Mouse (Mus musculus) right cerebral cortex, postnatal 25 days (tissue): ENCODE measurements around the gene Olfr1413.

ENCODE experiments used
- DNase-seq: peaks from one replicate; pipeline ENCODE4 v3.0.0; 2022

Gene Olfr1413

DNA sequence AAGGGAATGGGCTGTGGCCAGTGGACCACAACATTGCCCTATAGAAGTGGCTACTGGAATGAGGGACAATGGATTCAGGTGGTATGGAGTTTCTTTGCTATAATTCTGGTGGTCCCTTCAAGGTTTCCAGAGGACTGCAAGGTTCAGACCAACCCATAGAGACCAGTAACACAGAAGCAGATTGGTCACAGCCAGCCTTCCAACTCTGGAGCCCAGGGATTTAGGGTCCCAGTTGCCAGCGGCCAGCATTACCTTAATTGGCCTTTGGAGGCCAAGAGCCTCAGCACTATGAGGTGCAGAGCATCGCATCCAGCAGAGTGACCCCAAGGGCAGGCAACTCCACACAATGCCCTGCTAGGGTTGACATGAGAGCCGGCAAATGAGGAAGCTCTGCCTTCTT lies at the start of gene Olfr1413:
Olfr1413 (plus strand) TSS at position 301 of the 400 bp plus-strand sequence.
- no peak for DNase-seq

DNA sequence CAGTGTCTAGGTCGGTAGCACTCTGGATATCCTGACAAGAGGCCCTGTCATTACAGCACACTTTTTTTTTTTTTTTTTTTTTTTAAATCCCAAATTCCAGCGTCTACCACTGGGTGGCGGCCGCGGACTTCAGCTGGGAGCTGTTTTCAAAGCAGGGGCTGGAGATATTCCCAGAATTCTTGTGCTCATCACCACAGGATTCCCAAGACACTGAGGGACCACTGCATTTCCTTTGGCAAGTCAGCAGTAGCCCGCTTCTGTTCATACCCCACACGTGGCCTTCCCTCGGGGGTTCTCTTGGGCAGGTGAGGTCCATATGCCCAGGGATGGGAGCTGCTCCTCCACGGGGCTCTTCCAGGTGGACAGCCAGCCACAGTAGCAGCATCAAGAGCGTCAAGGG lies 49.7 kb upstream of the Olfr1413 start:
- DNase-seq: peak; percentile 39

DNA sequence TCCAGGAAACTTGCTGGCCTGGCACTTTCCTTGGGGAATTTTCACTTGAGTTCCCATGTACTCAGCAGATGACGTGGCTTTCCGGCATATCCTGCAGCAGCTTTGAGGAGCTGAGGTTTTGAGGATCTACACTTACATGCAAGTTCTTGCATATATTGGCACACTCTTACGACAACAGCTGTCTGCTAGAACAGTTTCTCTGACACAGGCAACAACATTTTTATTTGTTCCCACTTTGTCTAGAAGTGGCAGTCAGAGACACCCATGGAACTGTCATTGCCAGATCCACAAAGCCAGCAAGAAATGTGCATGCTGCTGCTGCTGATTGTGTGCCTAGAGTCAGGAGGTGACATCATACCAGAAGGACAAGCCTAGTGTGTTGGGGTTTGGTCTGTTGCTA lies 47.4 kb upstream of the Olfr1413 start:
- DNase-seq: no peak

DNA sequence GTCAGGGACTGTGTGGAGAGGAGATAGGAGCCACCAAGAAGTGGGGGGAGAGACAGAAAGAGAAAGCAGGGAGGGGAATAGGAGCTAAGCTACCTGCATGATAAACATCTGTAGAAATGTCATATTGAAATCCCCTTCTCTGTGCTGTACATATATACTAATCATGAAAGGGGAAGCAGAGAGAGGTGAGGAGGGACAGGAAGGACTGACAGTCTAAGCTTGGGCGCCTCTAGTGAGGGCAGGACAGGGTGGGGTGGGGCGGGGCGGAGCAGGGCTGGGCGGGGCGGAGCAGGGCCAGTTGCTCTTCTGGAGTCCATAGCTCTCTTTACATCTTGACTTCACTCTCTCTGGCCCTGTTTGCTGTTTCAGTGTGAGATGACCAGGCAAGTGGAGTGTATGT lies 34.1 kb upstream of the Olfr1413 start:
- DNase-seq: no peak

DNA sequence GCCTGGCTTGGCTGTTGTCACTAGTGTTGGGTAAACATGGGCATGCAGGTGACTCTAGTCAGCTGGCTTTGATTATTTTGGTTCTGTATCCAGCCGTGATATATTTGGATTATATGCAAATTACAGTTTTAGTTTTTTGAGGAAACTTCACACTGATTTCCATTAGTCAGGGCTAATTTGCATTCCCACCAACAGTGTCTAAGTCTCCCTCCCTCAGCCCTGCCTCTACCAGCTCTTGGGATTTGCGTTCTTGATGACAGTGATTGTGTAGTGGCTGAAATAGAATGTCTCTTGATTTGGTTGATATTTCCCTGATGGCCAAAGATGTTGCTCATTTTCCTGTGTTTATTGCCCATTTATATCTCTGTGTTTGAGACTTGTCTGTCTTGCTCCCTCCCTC lies 32.1 kb upstream of the Olfr1413 start:
- DNase-seq: no peak

DNA sequence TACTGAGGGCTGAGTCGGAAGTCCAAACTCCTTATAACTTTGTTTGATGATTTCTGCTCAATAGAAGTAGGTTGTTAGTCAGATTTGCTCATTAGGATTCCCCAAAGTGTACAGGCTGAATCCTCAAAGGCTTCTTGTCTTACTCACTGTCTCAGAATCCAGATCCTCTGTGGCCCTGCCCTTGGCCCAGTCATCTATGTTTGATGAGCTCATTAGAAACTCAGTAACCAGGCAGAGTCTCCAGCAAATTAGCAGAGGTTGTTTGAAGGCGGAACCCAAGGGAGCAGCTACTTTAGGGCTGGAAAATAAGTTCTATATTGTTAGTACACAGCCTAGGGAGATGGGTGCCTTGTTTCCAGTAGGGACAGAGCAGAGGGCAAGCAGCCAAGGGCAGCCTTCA lies 25.2 kb upstream of the Olfr1413 start:
- DNase-seq: no peak

DNA sequence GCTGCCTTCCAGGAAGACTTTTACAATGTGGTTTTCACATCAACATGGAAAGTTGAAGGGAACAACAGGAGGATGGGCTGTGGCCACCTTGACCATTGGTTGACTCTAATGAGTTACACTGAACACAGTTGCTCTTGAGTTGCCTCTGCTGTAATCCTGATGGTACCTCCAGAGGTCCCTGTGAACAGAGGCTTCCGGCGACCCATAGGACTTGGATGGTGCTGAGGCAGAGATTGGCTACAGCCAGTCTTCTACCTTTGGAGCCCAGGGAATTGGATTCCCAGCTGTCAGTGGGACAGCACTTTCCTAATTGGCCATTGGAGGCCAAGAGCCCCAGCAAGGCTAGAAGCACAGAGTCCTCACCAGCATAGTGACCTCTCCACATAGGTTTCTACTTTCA lies 14.4 kb downstream of the Olfr1413 start, which contains the start of gene Olfr1412:
Olfr1412 (plus strand) TSS at position 301 of the 400 bp plus-strand sequence.
- no peak for DNase-seq

DNA sequence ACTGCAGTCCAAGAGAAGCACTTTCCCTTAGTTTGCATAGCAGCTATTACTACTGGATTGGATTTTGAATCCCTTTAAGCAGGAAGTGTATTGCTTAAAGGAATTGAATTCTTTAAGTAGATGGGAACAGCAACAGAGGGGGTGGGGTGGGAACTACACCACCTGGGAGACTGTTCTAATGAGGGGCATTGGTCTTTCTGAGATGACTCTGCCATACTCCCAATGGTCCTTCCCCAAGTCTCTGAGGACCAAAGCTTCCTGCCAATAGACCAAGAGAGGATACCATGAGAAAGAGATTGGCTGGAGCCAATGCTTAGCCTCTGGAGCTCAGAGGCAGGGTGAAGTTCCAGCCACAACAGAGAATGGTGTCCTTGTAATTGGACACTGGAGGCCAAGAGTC lies 23.0 kb downstream of the Olfr1413 start, which contains the start of gene Olfr1411:
Olfr1411 (plus strand) TSS at position 301 of the 400 bp plus-strand sequence.
- no peak for DNase-seq

DNA sequence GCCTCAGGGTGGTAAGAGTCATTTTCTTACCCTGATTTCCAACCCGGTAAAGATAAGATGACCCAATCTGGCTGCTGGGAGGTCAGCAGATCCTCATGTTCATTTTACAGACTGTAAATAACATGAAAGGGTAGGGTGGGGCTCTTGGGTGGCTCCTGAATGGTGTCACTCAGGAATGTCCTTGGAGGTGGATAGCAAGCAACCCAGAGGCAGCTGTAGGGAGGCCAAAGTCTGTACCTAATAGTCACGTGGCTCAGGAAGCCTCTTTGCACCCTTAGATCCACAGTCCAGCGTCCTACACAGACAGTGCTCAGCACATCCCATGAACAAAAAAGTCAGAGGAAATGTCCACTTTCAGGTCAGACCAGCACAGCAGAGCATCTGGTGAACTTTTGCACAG lies 24.9 kb downstream of the Olfr1413 start:
- DNase-seq: no peak

DNA sequence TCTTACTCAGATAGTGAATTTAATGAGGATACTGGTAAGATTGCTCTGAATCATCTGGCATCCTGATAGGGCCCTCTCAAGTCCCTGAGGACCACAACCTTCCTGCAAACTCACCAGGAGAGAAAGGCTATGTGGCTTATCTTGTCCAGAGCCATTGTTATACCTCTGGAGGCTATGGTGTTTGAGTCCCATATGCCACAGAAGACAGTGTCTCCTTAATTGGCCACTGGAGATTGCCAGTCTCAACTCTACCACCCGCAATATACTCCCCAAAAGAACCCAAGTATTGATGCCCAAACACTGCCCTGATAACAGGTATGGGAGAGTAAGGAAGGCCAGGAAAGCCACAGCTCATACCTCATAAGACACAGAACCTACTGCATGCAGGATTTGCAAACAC lies 34.4 kb downstream of the Olfr1413 start, which contains the start of gene Olfr1410:
Olfr1410 (plus strand) TSS at position 301 of the 400 bp plus-strand sequence.
- no peak for DNase-seq

DNA sequence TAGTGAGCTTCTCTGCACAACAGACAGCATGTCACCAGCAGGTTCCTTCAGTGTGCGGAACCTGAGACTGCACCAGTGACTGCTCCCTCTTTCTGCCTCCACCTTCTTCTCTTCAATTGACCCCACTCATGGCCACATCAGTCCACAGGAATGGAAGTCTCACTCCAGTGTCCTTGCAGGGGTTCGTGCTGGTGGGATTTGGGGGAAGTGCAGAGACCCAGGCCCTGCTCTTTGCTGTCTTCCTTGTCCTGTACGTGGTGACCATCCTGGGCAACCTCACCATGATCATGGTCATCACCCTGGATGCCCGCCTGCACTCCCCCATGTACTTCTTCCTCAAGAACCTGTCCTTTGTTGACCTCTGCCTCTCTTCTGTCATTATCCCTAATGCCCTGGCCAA lies 36.6 kb downstream of the Olfr1413 start:
- DNase-seq: no peak

DNA sequence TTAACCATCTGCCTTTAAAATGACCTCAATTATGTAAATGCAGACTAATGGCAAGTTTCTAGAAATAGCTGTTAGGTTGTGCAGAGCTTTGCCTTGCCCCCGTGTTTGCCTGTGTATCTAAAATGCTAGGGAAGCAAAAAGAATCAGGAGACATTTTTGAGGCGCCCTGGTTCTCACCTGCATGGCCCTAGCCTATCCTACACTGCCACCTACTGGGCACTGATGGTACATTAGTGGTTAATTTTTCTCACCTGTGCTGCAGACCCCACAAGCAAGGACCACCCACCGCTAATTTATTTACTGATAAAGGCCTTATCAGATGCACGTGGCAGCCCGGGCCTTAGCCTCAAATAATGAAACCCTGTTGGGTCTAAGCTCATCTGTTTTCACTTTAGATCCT lies 39.9 kb downstream of the Olfr1413 start:
- peak; percentile 24 for DNase-seq

DNA sequence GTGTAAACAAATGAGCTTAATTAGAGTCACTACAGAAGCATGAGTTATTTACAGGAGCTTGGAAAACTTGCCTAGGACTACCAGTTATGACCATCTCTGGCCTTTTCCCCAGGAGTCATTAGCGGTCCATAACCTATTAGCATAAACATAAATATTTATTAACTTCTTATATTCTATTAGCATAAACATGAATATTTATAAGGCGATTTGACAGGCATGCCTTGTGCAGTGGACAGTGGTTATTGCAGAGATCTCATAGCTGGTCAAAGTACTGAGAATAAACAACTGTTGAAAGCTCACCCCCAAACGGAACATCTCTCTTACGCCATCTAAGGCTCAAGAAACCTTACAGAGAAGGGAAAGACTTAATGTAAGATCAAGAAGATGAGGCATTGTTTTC lies 42.1 kb downstream of the Olfr1413 start:
- no peak for DNase-seq

DNA sequence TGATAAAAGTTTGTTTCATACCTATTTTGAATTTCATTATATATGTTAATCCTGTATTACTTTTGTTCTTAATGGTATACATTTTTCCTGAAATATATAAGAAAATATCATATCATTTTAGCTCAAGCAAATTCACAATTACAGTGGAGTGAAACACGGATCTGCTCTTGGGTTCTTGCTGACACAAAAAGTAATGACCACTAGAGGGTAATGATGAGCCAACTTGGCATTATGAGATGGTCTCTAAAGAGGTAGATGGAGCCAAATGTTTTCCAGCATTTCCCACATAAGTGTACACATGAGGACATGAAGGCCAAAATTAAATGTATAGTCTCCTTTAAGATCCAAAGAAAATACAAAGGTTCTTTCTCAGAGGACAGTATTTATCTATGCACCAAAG lies 43.4 kb downstream of the Olfr1413 start:
- DNase-seq: no peak

DNA sequence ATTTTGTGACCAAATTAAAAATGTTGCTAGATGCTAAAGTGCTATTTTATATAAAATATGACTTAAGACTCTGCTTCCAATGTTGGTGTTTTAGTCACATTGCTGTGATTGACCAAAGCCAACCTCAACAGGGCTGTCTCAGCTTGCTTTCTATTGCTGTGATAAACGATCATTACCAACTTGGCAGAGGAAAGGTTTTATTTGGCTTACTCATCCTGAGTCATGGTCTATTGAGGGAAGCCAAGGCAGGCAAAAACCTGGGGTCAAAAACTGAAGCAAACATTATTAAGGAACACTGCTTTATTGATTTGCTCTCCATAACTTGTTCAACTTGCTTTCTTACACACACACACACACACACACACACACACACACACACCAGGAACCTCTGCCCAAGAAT lies 44.9 kb downstream of the Olfr1413 start:
- DNase-seq: no peak

DNA sequence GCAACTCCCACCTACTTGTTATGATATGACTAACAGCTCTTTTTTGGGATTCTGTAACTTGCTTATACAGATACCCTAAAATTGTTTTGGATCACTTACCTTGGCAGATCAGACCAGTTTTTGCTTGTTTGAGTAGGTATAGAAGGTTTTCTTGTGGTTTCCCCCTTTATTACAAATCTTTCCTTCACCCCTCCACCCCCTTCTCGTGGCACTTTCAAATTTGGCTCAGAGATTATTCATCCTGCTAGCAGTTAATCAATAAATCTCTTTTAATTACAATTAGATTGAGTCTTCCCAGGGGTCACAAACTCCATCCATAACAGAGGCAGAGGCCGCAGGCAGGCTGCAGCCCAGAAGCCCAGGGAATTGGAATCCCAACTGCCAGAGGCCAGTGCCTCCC lies 46.4 kb downstream of the Olfr1413 start, which contains the start of gene Olfr12:
Olfr12 (plus strand) TSS at position 301 of the 400 bp plus-strand sequence.
- no peak for DNase-seq

DNA sequence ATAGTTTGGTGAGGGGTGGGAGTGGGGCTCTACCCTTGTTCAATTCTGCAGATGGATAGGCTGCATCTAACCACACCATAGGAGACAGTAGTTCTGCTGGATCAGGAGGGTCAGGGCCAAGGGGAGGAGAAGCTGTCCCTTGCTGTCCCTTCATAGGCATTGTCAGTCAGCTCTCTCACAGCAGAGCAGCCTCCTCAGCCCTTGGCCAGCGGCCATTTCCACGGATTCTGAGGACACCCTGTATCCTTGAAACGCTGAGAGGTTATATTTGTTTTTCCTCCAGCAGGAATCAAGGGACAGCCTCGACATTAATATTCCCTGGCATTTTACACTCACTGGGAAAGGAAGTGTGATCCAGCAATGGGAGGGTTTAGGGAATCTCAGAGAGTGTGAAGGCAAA lies 47.2 kb downstream of the Olfr1413 start:
- no peak for DNase-seq
